Mouse (Mus musculus) heart, embryonic 15.5 days (tissue): ENCODE data around the gene Ccdc155. TPM values are rescaled to one million over a fixed set of nuclear protein-coding genes. Genes with fewer than 3 reads are reported as not detected.

Source experiments
- ATAC-seq: fragments of 200-750 bp; cut with Nextera tagmentation; replicated peaks from 2 replicates; pipeline ENCODE4 v1.8.0; 2017; ENCODE audit warnings: low read depth, moderate TSS enrichment; ENCODE audit not compliant: insufficient number of reproducible peaks, insufficient read depth, low FRiP score
- H3K27ac ChIP-seq: fragments of 300-500 bp; sonication (generic); 2 replicates; pipeline ENCODE4 v1.5.1; 2015; ENCODE audit warnings: mild to moderate bottlenecking, inconsistent platforms
- H3K27me3 ChIP-seq: fragments of 300-500 bp; sonication (generic); 2 replicates; pipeline ENCODE4 v1.6.1; 2015; ENCODE audit warnings: inconsistent platforms
- H3K36me3 ChIP-seq: fragments of 300-500 bp; sonication (generic); 2 replicates; pipeline ENCODE4 v1.6.1; 2015; ENCODE audit warnings: mild to moderate bottlenecking, inconsistent platforms
- H3K4me1 ChIP-seq: fragments of 300-500 bp; sonication (generic); replicated peaks from 2 replicates; pipeline ENCODE4 v1.6.1; 2015; ENCODE audit warnings: inconsistent platforms
- H3K4me2 ChIP-seq: fragments of 300-500 bp; sonication (generic); 2 replicates; pipeline ENCODE4 v1.6.1; 2015; ENCODE audit warnings: inconsistent platforms, mild to moderate bottlenecking, moderate library complexity
- H3K4me3 ChIP-seq: fragments of 300-500 bp; sonication (generic); 2 replicates; pipeline ENCODE4 v1.5.1; 2015; ENCODE audit warnings: mild to moderate bottlenecking, inconsistent platforms
- H3K9ac ChIP-seq: fragments of 300-500 bp; sonication (generic); 2 replicates; pipeline ENCODE4 v1.6.1; 2015; ENCODE audit warnings: mild to moderate bottlenecking, inconsistent platforms
- H3K9me3 ChIP-seq: fragments of 300-500 bp; sonication (generic); replicated peaks from 2 replicates; pipeline ENCODE4 v1.6.1; 2016; ENCODE audit warnings: inconsistent platforms
- WGBS: fragments of 180-500 bp; shearing (Covaris S2); methylation state at CpG from one replicate; pipeline ENCODE4 v1.1.7; 2015; ENCODE audit warnings: mixed read lengths; 5-methylcytosine and 5-hydroxymethylcytosine counted together
- polyA plus RNA-seq: library from polyadenylated mRNA; unstranded; fragments of >200 nt; fragmentation: Nextera tagmentation; extraction: Ambion mirVana; gene quantifications from 2 replicates; pipeline ENCODE4 v1.2.1, GENCODE M21; 2015

Ccdc155 gene
- polyA plus RNA-seq, 1 experiment from 2014 or later, result 0.53 TPM

DNA sequence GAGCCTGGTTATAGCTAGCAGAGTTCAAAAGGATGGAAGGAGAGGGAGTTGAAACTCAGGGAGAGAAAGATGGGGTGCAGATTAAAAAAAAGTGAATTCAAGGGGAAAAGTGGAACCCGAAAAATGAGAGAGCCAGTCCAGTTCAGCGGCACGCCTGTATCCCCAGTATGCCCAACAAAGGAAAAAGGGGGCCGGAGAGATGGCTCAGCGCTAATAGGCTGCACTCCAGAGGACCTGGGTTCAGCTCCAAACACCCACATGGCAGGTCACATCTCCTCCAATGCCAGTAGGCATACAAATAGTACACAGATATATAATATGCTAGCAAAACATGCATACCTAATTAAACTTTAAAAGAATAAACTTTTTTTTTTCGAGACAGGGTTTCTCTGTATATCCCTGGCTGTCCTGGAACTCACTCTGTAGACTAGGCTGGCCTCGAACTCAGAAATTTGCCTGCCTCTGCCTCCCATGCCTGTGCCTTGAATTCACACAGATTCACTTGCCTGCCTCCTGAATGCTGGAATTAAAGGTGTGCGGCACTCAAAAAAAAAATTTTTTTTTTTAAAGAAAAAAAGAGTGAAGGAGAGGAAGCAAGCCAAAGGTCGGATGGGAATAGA, 41.6 kb downstream of the Ccdc155 start:
- Histone ChIP-seq H3K9ac (no peak overlapping the region), H3K27ac (no peak overlapping the region), H3K4me1 (peaks cover 20% of the 10 kb centered on the region), H3K9me3 (no peaks in the 10 kb centered on the region), H3K4me2 (no peak overlapping the region), H3K36me3 (peaks cover 10% of the 10 kb centered on the region; the same call in 1 of the 2 replicates), H3K4me3 (no peak overlapping the region), H3K27me3 (peaks cover 59% of the 10 kb centered on the region)
- 72% methylated on average over 9 of the region's 9 CpGs for WGBS
- no peak for ATAC-seq

DNA sequence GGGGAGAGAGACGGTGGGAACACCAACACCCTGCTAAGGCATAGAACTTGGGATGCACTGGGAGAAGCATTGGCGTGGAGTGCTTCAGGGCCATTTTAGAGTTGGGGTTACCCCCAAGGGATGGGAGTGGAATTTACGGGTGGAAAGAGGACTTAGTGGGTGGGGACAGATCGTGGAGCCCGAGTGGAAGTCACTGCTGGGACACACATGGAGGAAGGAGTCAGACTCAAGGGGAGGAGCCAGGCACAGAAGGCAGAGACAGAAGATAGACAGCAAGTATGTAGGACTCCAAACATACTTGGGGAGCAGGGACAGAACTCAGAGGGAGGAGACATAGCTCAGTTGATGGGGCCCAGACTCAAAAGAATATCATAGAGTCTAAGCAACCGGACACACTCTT, 42.1 kb downstream of the Ccdc155 start:
- no peak for ATAC-seq
- Histone ChIP-seq H3K27me3 (peaks cover 53% of the 10 kb centered on the region), H3K9ac (peak overlapping the region; percentile 30; the same call in 1 of the 2 replicates)

DNA sequence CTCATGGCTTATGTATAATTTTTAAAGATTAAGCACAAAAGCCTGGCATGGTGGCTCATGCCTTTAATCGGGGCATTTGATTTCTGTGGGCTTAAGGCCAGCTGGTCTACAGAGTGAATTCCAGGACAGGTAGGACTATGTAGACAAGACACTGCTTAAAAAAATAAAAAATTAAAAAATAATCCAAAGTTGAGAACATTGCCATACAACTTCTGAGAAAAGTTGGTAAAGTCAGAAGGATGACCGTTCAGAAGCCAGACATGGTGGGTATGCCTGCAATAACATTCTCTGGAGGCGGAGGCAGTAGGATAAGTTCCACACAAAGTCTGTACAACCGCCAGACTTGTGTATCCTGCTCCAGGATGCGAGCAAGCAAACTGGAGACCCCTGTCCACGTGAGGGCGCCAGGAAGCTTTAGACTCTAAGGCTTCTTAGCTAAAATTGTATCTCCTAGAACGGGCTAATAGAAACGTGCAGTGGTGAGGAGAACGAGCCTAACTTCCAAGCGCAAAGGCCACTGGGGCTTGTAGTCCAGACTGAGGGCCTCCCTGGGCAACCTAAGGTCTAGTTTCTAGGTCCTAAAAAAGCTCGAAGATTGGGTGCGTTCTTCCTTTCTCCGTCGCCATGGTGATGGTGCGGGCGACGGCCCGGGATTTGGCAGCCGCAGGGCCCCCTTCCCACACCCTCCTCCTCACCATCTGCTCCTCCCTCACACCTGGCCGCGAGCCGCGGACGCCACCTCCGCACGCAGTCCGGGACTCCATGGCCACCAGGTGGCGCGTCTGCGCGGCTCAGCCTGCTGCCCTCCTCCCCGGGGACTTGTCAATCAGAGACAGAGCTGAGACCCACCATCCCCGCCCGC, 42.8 kb downstream of the Ccdc155 start:
- Histone ChIP-seq H3K36me3 (peaks cover 12% of the 10 kb centered on the region; the same call in 1 of the 2 replicates), H3K4me2 (peak overlapping the region; percentile 81), H3K4me1 (peaks cover 17% of the 10 kb centered on the region), H3K9ac (peak overlapping the region; percentile 30), H3K27me3 (peaks cover 46% of the 10 kb centered on the region), H3K27ac (no peak overlapping the region), H3K4me3 (peak overlapping the region; percentile 48), H3K9me3 (no peaks in the 10 kb centered on the region)
- ATAC-seq, result peak; percentile 82
- 4% methylated on average over 35 of the region's 35 CpGs for WGBS

More for the DNA sequence above, 42.1 kb downstream of the Ccdc155 start:
- H3K27ac ChIP-seq, result no peak overlapping the region
- peaks cover 17% of the 10 kb centered on the region for H3K4me1 ChIP-seq
- H3K36me3 ChIP-seq, result peaks cover 12% of the 10 kb centered on the region; the same call in 1 of the 2 replicates
- H3K4me3 ChIP-seq, result peak overlapping the region; percentile 48
- WGBS, result 26% methylated on average over 6 of the region's 6 CpGs
- peak overlapping the region; percentile 81 for H3K4me2 ChIP-seq
- H3K9me3 ChIP-seq, result no peaks in the 10 kb centered on the region

DNA sequence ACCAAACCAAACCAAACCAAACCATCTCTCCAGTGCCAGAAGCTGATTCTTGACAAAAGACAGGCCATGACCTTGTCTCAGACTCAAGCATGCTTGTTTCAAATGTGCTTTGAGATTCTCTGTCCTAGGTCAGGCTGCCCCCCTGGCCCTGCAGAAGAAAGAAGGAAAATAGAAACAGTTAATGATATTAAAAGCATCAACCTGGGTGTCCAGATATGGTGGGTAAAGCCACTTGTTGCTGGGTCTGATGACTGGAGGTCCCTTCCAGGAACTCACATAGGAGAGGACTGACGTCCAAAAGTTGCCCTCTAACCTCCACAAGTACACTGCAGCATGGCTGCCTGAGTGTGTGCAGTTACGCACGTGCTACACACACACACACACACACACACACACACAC, 43.8 kb downstream of the Ccdc155 start:
- Histone ChIP-seq H3K9me3 (no peaks in the 10 kb centered on the region), H3K36me3 (peaks cover 12% of the 10 kb centered on the region; the same call in 1 of the 2 replicates), H3K27ac (no peak overlapping the region), H3K4me1 (peaks cover 17% of the 10 kb centered on the region), H3K4me2 (no peak overlapping the region), H3K9ac (no peak overlapping the region), H3K27me3 (peaks cover 36% of the 10 kb centered on the region), H3K4me3 (no peak overlapping the region)
- 87% methylated on average over 3 of the region's 3 CpGs for WGBS
- no peak for ATAC-seq

DNA sequence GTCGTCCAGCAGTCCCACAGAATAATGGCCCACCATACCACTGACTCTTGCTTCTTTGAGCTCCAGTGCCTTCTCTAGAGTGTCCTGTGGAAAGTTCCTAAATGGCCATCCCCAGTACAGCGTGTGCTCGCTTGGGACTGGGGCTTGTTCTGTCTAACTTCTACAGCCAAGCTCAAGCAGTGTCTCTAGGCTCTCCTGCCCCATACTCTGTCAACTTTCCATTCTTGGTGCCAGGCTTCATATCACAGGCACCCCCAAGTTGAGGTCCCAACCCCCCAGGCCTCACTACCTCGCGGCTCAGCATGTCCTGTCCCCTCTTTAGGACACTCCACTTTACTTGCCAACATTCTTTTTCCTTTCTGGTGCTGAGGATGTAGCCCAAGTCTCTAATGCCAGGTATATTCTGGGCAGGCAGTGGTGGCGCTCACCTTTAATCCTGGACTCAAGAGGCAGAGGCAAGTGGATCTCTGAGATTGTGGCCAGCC, 44.3 kb downstream of the Ccdc155 start:
- H3K4me2 ChIP-seq, result no peak overlapping the region
- peaks cover 31% of the 10 kb centered on the region for H3K27me3 ChIP-seq
- no peak overlapping the region for H3K9ac ChIP-seq
- 90% methylated on average over 6 of the region's 6 CpGs for WGBS
- no peak overlapping the region for H3K4me3 ChIP-seq
- H3K27ac ChIP-seq, result no peak overlapping the region
- no peak for ATAC-seq
- H3K4me1 ChIP-seq, result peaks cover 17% of the 10 kb centered on the region
- H3K9me3 ChIP-seq, result no peaks in the 10 kb centered on the region
- H3K36me3 ChIP-seq, result peaks cover 12% of the 10 kb centered on the region; the same call in 1 of the 2 replicates

DNA sequence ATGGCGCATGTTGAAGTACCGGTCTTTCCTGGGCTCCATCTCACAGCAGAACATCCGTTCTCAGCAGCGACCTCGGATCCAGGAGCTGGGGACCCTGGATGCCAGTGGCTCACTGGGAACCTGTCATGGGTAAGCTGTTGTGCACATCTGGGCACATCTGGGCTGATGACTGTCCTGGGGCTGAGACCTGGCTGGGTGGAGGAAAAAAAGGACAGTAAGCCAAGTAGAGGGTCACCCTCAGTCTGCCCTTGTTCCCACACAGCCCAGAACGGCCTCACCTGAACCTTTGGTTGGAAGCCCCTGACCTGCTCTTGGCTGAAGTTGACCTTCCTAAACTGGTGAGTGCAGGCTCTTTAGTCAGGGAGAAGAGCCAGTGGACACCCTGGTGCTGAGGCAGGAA, 45.7 kb downstream of the Ccdc155 start:
- Histone ChIP-seq H3K4me1 (peaks cover 20% of the 10 kb centered on the region), H3K9ac (no peak overlapping the region), H3K36me3 (peaks cover 12% of the 10 kb centered on the region; the same call in 1 of the 2 replicates), H3K4me3 (no peak overlapping the region), H3K27ac (no peak overlapping the region), H3K4me2 (no peak overlapping the region), H3K27me3 (peaks cover 17% of the 10 kb centered on the region), H3K9me3 (no peaks in the 10 kb centered on the region)
- ATAC-seq, result no peak
- 93% methylated on average over 6 of the region's 6 CpGs for WGBS

DNA sequence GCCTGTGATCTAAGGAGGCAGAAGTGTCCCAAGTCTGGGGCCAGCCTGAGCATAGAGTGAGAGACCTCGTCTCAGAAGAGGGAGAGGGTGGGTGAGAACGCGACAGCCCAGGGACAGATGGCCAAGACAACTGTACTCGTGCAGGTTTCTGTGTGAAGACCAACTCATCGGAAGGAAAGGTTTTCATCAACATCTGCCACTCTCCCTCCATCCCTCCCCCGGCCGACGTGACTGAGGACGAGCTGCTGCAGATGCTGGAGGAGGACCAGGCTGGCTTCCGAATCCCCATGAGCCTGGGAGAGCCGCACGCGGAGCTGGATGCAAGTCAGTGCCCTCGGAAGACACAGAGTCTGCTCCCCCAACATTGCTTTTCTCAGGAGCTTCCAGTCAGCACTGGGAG, 47.2 kb downstream of the Ccdc155 start:
- Histone ChIP-seq H3K4me3 (no peak overlapping the region), H3K4me1 (peaks cover 18% of the 10 kb centered on the region), H3K4me2 (no peak overlapping the region), H3K9me3 (no peaks in the 10 kb centered on the region), H3K9ac (no peak overlapping the region), H3K27me3 (peaks cover 2% of the 10 kb centered on the region), H3K27ac (no peak overlapping the region), H3K36me3 (peaks cover 12% of the 10 kb centered on the region; the same call in 1 of the 2 replicates)
- WGBS, result 88% methylated on average over 14 of the region's 14 CpGs
- no peak for ATAC-seq

DNA sequence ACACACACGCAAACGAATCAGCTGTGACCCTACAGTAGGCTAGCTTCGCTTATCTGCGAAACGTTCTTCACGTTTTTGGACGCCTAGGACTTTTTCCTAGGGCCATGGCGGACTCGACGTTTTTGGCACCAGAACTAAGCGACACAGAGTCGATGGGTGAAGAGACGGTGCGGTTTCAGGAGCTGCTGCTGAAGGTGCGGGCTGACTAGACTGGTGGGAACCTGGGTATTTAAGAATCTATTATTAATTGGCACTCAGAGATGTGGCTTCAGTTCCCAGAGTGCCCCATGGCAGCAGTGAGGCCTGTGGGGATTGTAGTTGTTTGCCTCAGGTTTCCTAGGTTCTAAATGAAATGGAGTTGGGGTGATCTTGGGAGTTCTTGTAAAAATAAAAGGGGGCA, 48.5 kb downstream of the Ccdc155 start:
- no peak overlapping the region for H3K4me2 ChIP-seq
- no peak overlapping the region for H3K27ac ChIP-seq
- no peaks in the 10 kb centered on the region for H3K27me3 ChIP-seq
- ATAC-seq, result no peak
- H3K9ac ChIP-seq, result no peak overlapping the region
- H3K4me1 ChIP-seq, result peaks cover 12% of the 10 kb centered on the region
- no peaks in the 10 kb centered on the region for H3K9me3 ChIP-seq
- WGBS, result 93% methylated on average over 15 of the region's 15 CpGs
- peaks cover 12% of the 10 kb centered on the region; the same call in 1 of the 2 replicates for H3K36me3 ChIP-seq
- H3K4me3 ChIP-seq, result no peak overlapping the region

DNA sequence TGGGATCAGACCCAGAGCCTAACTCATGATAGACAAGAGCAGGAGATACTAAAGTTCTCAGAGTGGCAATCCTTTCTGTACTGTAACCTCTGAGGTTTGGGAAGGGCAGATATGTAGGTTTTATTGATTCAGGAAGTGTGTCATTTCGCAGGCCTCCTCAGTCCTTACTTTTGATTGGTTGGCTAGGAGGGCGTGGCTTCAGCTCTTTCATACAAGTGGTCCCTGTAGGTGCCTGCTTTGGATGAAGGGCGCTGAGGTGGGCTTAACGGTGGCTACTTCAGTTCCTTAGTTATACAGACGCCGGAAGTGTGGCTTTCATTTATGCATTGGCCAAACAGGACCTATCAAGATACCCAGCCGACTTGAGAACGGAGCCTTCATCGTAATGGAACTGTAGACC, 49.1 kb downstream of the Ccdc155 start:
- H3K4me2 ChIP-seq, result no peak overlapping the region
- WGBS, result 85% methylated on average over 9 of the region's 9 CpGs

DNA sequence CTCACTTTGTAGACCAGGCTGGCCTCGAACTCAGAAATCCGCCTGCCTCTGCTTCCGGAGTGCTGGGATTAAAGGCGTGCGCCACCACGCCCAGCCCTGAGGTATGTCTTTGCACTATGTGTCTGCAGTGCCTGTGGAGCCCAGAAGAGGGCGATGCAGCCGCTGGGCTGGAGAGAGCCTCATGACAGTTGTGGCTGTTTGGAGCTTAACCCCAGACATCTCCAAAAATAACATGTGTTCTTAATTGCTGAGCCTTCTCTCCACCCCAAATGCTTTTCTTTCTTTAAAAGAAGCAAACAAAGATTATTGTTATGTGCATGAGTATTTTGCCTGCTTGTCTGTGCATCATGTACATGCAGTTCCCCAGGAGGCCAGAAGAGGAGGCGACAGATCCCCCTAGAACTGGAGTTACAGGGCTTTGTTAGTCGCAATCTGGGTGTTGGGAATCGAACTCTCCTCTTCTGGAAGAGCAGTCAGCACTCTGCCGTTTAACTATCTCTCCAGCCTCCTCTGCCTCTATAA, 49.6 kb downstream of the Ccdc155 start:
- Histone ChIP-seq H3K4me2 (peak overlapping the region; percentile 69), H3K9ac (0 out of 2 replicates have a peak overlapping the region, but pooled peaks have one; percentile 12), H3K36me3 (peaks cover 12% of the 10 kb centered on the region; the same call in 1 of the 2 replicates), H3K27me3 (no peaks in the 10 kb centered on the region), H3K27ac (peak overlapping the region; percentile 54), H3K4me1 (peaks cover 15% of the 10 kb centered on the region), H3K9me3 (no peaks in the 10 kb centered on the region), H3K4me3 (peak overlapping the region; percentile 91)
- 71% methylated on average over 12 of the region's 12 CpGs for WGBS
- ATAC-seq, result no peak; the same call in 1 of the 2 replicates

More for the DNA sequence above, 49.1 kb downstream of the Ccdc155 start:
- H3K27ac ChIP-seq, result 0 out of 2 replicates have a peak overlapping the region, but pooled peaks have one; percentile 54
- H3K9ac ChIP-seq, result no peak overlapping the region
- H3K4me3 ChIP-seq, result no peak overlapping the region
- H3K27me3 ChIP-seq, result no peaks in the 10 kb centered on the region
- peaks cover 13% of the 10 kb centered on the region for H3K4me1 ChIP-seq
- H3K9me3 ChIP-seq, result no peaks in the 10 kb centered on the region
- ATAC-seq, result no peak
- H3K36me3 ChIP-seq, result peaks cover 12% of the 10 kb centered on the region; the same call in 1 of the 2 replicates
